9 mouse cellular contexts compared by ENCODE assay signal in genomic region chr10:95144414-95145130, GRCm38 (mm10).
A peak's percentile ranks its signal among the peaks of the same experiment; 100 is the strongest.
DNase-seq lines count a peak whose midpoint lies in the region; ATAC-seq lines count a peak whose summit lies in the region.
"Had no signal": no experiment of that assay in that cellular context is flagged by ENCODE, and none has a peak within 500 bp of the region (broad histone marks: within the 10 kb centered on the region; RNA-seq: fewer than 3 reads in every experiment).

No protein-coding gene starts in this region.

- H3K9ac ChIP-seq in lung, embryonic 15.5 days = no peak overlapping the region
- H3K9ac ChIP-seq in hindbrain, embryonic 15.5 days = no peak overlapping the region
- H3K9ac ChIP-seq in stomach, embryonic 15.5 days = no peak overlapping the region
- H3K9ac ChIP-seq: liver, embryonic 15.5 days had no signal

- peaks cover 82% of the 10 kb centered on the region for H3K4me1 ChIP-seq in lung, embryonic 15.5 days
- peaks cover 52% of the 10 kb centered on the region for H3K4me1 ChIP-seq in hindbrain, embryonic 15.5 days (replicated peaks)
- peaks cover 45% of the 10 kb centered on the region for H3K4me1 ChIP-seq in stomach, embryonic 15.5 days

- H3K27ac ChIP-seq in lung, embryonic 15.5 days = peak overlapping the region; percentile 93
- H3K27ac ChIP-seq in hindbrain, embryonic 15.5 days (replicated peaks) = peak overlapping the region; percentile 30; the same call in 1 of the 2 replicates
- H3K27ac ChIP-seq in stomach, embryonic 15.5 days = peak overlapping the region; percentile 31; the same call in 1 of the 2 replicates
- H3K27ac ChIP-seq: liver, embryonic 15.5 days had no signal

- ATAC-seq in lung, embryonic 15.5 days (ENCODE audit: borderline replicate concordance, extremely low read depth, low FRiP score, low TSS enrichment) = no peak
- no peak for ATAC-seq in hindbrain, embryonic 15.5 days (ENCODE audit: low FRiP score, low read depth)
- no peak for ATAC-seq in stomach, embryonic 15.5 days (ENCODE audit: insufficient read depth, low FRiP score, low read depth)

- WGBS in lung, embryonic 15.5 days = 45% methylated on average over 6 of the region's 6 CpGs
- 52% methylated on average over 6 of the region's 6 CpGs for WGBS in hindbrain, embryonic 15.5 days
- WGBS in stomach, embryonic 15.5 days = 35% methylated on average over 6 of the region's 6 CpGs

- no peak overlapping the region for H3K4me2 ChIP-seq in lung, embryonic 15.5 days
- H3K4me2 ChIP-seq in hindbrain, embryonic 15.5 days = no peak overlapping the region
- H3K4me2 ChIP-seq in stomach, embryonic 15.5 days = no peak overlapping the region
- H3K4me2 ChIP-seq: liver, embryonic 15.5 days had no signal

- peak; percentile 46 for DNase-seq in adrenal gland, adult 2 months
- DNase-seq in adrenal gland, postnatal 4 days (ENCODE audit: low spot score in 2 of 2) = no peak
- no peak for DNase-seq in lung, postnatal 4 days
- no peak for DNase-seq in gastrocnemius, postnatal 36 days
- DNase-seq in frontal cortex, postnatal 10 days (ENCODE audit: low spot score in 2 of 2) = no peak

- H3K9me3 ChIP-seq in lung, embryonic 15.5 days = no peaks in the 10 kb centered on the region
- H3K9me3 ChIP-seq in hindbrain, embryonic 15.5 days = no peaks in the 10 kb centered on the region
- no peaks in the 10 kb centered on the region for H3K9me3 ChIP-seq in stomach, embryonic 15.5 days
- H3K9me3 ChIP-seq: liver, embryonic 15.5 days had no signal

- H3K27me3 ChIP-seq in lung, embryonic 15.5 days = no peaks in the 10 kb centered on the region
- no peaks in the 10 kb centered on the region for H3K27me3 ChIP-seq in hindbrain, embryonic 15.5 days
- no peaks in the 10 kb centered on the region for H3K27me3 ChIP-seq in stomach, embryonic 15.5 days (replicated peaks)
- H3K27me3 ChIP-seq: liver, embryonic 15.5 days had no signal

- no peaks in the 10 kb centered on the region for H3K36me3 ChIP-seq in lung, embryonic 15.5 days
- H3K36me3 ChIP-seq in hindbrain, embryonic 15.5 days = no peaks in the 10 kb centered on the region
- H3K36me3 ChIP-seq in stomach, embryonic 15.5 days = no peaks in the 10 kb centered on the region
- H3K36me3 ChIP-seq: liver, embryonic 15.5 days had no signal

- no peak overlapping the region for H3K4me3 ChIP-seq in lung, embryonic 15.5 days
- no peak overlapping the region for H3K4me3 ChIP-seq in hindbrain, embryonic 15.5 days
- no peak overlapping the region for H3K4me3 ChIP-seq in stomach, embryonic 15.5 days (replicated peaks)
- H3K4me3 ChIP-seq: liver, embryonic 15.5 days had no signal

- intact Hi-C loops in gastrocnemius, postnatal 36 days (cut with DNase I) = loop anchor here (5.0 kb wide), 2 partner anchors 123 to 273 kb away; partner anchors contain the start of gene Socs2

Comparison
In these comparisons a context has a peak if more than half of its experiments do, and no peak if none do; other contexts are left out.
1. H3K27ac ChIP-seq: peak in every context shown above with its lines; median percentile 93 in lung, embryonic 15.5 days; 31 in stomach, embryonic 15.5 days; 30 in hindbrain, embryonic 15.5 days.